Mouse (Mus musculus): ENCODE data around the gene Cyp2f2.

The Cyp2f2 gene

GRCm38 (mm10) chr7:27119676-27120075 is at the start of gene Cyp2f2:
Cyp2f2 (plus strand) TSS chr7:27119909.
- peak; percentile 42; the same call in 1 of the 2 replicates for TF ChIP-seq GATA4 (IDR thresholded peaks at IDR 0.05; ENCODE audit: insufficient replicate concordance, low read length)

GRCm38 (mm10) chr7:27078641-27079040 is 41.1 kb upstream of the Cyp2f2 start:
- no peak for TF ChIP-seq GATA4 (IDR thresholded peaks at IDR 0.05; ENCODE audit: insufficient replicate concordance, low read length)

- TF ChIP-seq GATA4 (IDR thresholded peaks at IDR 0.05; ENCODE audit: insufficient replicate concordance, low read length): no peak
Measured at GRCm38 (mm10) chr7:27081625-27082024, 38.1 kb upstream of the Cyp2f2 start.

- no peak for TF ChIP-seq GATA4 (IDR thresholded peaks at IDR 0.05; ENCODE audit: insufficient replicate concordance, low read length)
Measured at GRCm38 (mm10) chr7:27091039-27091438, 28.7 kb upstream of the Cyp2f2 start.

GRCm38 (mm10) chr7:27092038-27092703 is 27.5 kb upstream of the Cyp2f2 start:
- TF ChIP-seq GATA4 (IDR thresholded peaks at IDR 0.05; ENCODE audit: insufficient replicate concordance, low read length): no peak

GRCm38 (mm10) chr7:27092882-27093281 is 26.8 kb upstream of the Cyp2f2 start:
- no peak for TF ChIP-seq GATA4 (IDR thresholded peaks at IDR 0.05; ENCODE audit: insufficient replicate concordance, low read length)

GRCm38 (mm10) chr7:27104882-27105281 is 14.8 kb upstream of the Cyp2f2 start:
- no peak for TF ChIP-seq GATA4 (IDR thresholded peaks at IDR 0.05; ENCODE audit: insufficient replicate concordance, low read length)

- TF ChIP-seq GATA4 (IDR thresholded peaks at IDR 0.05; ENCODE audit: insufficient replicate concordance, low read length): no peak
Measured at GRCm38 (mm10) chr7:27110327-27110726, 9.4 kb upstream of the Cyp2f2 start.

- TF ChIP-seq GATA4 (IDR thresholded peaks at IDR 0.05; ENCODE audit: insufficient replicate concordance, low read length): no peak
Measured at GRCm38 (mm10) chr7:27111038-27111437, 8.7 kb upstream of the Cyp2f2 start.

- no peak for TF ChIP-seq GATA4 (IDR thresholded peaks at IDR 0.05; ENCODE audit: insufficient replicate concordance, low read length)
Measured at GRCm38 (mm10) chr7:27111987-27112386, 7.7 kb upstream of the Cyp2f2 start.

- TF ChIP-seq GATA4 (IDR thresholded peaks at IDR 0.05; ENCODE audit: insufficient replicate concordance, low read length): no peak
Measured at GRCm38 (mm10) chr7:27118033-27118511, 1.6 kb upstream of the Cyp2f2 start.

GRCm38 (mm10) chr7:27124305-27124832 is 4.7 kb downstream of the Cyp2f2 start:
- TF ChIP-seq GATA4 (IDR thresholded peaks at IDR 0.05; ENCODE audit: insufficient replicate concordance, low read length): no peak

GRCm38 (mm10) chr7:27124969-27125368 is 5.3 kb downstream of the Cyp2f2 start:
- no peak for TF ChIP-seq GATA4 (IDR thresholded peaks at IDR 0.05; ENCODE audit: insufficient replicate concordance, low read length)

- no peak for TF ChIP-seq GATA4 (IDR thresholded peaks at IDR 0.05; ENCODE audit: insufficient replicate concordance, low read length)
Measured at GRCm38 (mm10) chr7:27128162-27128561, 8.5 kb downstream of the Cyp2f2 start.

- TF ChIP-seq GATA4 (IDR thresholded peaks at IDR 0.05; ENCODE audit: insufficient replicate concordance, low read length): no peak; the same call in 1 of the 2 replicates
Measured at GRCm38 (mm10) chr7:27128946-27129345, 9.2 kb downstream of the Cyp2f2 start.

- TF ChIP-seq GATA4 (IDR thresholded peaks at IDR 0.05; ENCODE audit: insufficient replicate concordance, low read length): no peak
Measured at GRCm38 (mm10) chr7:27129811-27130210, 10.1 kb downstream of the Cyp2f2 start.
